Mouse (Mus musculus): ENCODE data around the gene Nptxr.

Gene Nptxr

DNA sequence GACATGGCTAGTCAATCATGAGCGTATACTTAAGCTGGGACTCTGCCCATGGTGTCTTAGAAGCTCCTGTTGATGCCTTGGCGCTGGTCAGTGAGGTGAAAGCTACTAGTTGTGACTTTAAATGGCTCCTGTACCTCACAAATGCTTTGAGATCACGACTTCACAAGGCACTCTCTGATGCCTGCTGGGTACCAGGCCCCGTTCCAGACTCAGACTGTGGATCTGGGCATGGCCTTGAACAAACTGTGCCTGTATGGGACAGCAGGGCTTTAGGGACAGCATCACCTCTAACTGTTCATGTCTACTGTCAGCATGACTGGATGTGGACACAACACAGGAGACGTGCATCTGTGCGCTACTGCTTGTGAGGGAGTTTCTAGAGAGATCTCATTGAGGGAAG, 13.7 kb downstream of the Nptxr start:
- DNase-seq (ENCODE audit: low read depth), result no peak

DNA sequence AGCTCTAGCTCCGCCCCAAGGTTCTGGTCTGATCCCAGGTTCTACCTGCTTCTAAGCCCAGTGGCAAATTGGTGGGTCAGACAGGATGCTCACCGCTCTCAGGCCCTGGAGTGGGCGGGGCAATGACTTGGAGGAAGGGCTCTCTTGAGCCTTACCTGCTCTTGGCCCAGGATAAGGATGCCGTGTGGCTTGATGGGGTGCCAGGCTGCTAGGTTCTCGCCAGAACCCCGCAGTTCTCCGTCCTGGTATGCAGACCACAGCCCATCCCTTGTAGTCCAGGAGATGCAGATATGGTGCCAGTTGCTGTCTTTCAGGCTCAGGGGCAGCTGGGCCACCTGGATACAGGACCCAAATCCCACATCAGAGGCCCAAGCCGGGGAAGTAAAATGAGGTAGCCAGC, 14.5 kb downstream of the Nptxr start:
- no peak for DNase-seq (ENCODE audit: low read depth)

DNA sequence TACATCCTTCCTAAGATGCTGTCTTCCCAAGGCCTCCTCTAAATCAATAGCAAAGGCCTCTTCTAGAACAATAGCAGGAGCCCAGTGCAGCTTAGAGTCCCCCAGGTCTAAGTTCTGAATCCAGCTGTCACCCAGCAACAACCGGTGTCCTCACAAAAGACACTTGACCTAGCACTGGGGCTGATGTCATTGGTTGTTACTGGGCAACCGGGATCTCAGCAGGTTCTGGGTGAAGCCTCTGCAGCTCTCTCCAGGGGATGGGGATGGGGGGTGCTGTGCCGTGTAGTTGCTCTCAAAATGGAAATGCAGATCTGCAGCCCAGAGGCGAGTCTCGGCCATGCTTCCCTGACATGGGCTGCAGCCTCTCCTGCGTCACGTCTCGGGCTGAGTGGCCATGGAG, 16.8 kb downstream of the Nptxr start:
- DNase-seq (ENCODE audit: low read depth), result no peak

DNA sequence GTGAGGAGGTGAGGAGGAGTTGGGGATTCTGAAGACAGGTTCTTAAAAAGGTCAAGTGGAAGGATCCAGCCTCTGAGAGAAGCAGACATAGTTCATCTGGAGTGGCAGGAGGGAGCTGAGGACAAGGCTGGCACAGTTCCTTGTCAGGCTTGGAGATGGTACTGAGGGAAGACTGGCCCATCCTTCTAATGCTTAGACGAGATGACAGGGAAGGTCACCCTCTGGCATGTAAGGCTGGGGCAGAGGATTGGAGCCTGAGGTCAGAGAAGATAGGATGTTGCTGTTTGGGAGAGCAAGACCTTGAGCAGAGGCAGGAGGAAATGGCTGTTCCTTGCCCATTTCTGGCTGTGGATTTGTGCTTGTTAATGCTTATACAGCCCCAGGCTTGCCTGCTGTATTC, 19.5 kb downstream of the Nptxr start:
- no peak for DNase-seq (ENCODE audit: low read depth)

DNA sequence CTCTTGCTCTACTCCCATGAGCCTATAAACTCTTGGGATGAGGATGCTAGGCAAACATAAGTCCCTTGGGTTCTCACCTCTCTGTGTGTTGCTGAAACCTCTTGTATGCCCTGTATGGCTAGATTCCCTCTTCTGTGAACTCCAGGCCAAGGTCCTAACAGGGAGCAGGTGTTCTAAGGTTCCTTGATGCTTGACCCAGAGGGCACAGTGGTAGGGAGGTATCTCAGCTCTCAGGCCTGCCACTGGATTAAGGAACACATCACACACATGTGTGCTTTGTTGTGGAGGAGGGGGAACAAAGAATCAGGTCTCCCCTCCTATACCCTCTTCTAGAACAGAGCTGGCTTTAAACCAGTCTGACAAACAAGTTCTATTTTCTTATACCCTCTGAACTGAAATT, 26.8 kb downstream of the Nptxr start, which contains the start of gene Dnal4:
Gene Dnal4, minus strand, starts transcription at position 101 of the 400 bp plus-strand sequence.
- DNase-seq (ENCODE audit: low read depth), result no peak

DNA sequence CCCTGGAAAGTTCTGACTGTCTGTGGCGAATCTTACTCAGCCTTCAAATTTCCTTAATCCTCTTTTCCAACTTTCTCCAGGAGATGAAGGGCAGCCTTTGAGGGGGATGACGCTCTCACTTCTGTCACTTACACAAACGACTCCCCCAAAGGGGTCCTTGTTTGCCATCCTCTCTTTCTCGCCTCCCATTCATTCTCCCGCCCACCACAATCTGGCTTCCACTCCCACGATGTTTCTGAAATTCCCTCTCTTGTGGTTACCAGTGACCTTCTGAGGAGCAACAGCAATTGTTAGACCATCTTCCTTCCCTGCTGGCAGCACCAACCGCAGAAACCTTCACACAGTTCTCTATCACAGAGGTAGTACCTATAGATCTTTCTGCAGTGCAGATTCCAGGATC, 28.9 kb downstream of the Nptxr start:
- DNase-seq (ENCODE audit: low read depth), result peak; percentile 10

DNA sequence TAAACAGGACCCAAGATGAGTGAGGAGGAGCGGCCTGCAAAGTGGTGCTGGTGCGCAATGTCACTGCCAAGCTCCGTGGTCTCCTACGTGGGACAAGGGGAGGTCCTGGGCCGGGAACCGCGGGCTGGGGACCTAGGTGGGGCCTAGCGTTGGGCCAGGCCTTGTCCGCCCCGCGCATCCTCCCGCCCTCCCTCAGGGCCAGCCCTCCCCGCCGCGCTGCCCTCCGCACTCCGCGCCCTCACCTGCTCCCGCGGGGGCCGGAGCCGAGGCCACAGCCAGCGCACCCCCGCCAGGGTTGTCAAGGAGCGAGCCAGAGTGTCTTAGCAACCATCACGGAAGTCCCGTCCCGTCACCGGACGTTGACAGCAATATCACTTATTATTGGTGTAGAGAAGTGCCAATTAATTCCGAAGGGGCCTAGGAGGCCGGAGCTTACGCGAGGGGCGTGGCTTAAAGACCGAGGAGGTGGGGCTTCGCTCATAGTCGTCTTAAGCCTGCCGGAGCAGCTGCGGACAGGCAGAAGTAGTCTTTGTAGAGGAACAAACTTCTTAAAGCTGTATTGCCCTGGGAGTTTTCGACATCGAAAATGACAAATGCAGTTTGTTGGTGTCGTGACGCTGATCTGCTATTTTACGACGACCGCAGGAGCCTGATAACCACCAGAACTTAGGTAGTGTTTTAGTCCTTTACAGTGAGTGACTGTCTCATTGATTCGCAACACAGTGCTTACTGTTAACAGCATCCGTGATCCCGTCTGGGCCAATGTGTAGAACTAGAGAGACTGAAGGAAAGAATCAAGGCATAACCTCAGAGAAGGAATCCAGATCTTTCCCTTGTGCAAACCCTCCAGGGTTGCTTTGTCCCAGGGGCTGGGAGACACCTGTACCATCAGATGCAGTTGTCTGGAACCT, 30.2 kb downstream of the Nptxr start:
- DNase-seq (ENCODE audit: low read depth), result peak; percentile 99

DNA sequence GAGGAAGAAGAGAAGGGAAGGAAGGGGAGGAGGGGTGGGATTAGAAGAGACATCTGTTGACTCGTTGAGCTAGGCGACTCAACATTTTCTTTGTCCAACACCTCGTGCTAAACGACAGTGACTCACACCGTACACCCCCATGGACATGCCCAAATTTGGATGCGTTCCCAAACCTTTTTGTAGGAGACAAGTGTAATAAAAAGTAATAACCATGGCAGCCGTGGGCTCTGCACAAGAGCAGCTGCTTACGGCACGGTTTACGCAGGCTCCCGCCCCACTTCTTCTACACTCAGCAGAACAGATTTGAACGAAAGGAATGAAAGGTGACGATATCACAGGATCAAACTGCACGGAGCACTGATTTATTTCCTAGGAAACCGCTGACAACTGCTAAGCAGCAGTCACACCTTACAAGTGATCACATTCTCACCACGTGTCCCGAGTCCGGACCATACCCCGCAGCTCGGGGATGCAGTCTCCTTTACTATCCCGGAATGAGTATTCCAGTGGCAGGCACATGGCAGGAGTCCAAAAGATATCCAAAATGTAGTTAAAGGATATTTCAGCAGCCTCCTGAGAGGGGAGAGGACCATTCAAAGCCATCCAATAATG, 33.8 kb downstream of the Nptxr start:
- DNase-seq (ENCODE audit: low read depth), result no peak

DNA sequence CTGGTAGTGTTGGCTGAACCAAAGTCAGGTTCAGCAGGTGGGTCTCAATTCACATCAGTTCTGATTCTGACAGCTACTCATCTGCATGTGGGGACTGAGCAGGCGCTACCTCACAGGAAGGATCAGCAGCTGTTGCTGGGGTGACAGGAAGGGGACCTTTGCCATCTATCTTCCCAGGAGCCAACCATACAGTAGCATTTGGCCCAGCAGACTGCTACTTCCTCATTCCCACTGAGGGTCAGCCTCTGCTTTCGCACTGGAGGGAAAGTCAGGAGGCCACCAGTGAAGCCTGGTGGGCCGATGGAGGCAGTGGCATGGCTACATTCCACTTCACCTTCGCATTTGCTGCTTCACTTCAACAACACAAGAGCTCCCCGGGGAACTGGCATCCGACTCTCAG, 36.3 kb downstream of the Nptxr start:
- DNase-seq (ENCODE audit: low read depth), result no peak

DNA sequence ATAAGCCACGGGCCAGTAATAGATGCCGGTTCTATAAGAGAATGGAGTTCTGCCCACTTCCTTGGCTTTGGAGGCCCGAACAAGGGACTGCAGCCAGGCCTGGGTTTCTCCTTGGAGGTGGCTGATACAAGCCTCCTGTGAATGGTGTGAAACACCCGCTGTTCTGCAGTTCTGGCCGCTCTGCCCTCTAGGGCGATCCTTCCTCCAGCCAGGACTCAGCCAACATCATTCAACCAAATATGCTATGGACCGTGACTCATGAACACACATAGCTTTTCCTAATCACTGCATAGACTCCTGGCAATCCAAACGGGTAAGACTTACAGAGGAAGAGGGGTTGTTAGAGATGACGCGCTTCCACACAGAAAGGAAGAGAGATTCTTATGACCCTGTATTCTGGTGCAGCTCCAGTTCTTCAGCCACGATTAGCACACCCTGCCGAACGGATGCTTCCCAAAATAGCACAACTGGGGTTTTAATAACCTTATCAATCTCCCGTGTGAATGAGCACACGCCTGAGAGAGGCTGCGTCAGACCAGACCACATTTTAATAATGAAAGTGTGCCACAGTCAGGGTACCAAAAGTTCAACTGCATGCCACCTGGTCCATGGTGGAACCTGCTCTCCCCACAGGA, 37.1 kb downstream of the Nptxr start:
- DNase-seq (ENCODE audit: low read depth), result no peak

DNA sequence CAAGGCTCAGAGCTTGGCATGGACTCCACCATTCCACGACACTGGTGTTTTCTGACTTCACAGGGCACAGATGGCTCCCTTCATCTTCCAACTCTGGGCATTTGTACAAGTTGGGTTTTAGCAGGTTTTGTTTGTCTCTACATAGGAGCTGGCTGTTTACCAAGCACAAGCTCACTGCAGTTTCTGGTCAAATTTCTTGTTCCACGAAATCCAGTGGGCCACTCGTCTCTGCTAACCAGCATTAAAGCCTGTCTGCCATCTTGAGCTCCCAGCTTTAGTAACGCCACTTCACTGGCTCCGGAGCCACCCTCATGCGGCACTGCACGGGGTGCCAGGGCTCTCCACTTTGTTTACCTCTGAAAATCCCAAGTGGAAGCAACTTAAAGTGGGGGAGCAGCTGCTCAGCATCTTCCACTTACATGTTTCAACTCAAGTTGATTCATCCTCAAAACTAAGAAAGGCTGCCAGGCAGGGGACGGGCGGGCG, 37.9 kb downstream of the Nptxr start:
- no peak for DNase-seq (ENCODE audit: low read depth)

DNA sequence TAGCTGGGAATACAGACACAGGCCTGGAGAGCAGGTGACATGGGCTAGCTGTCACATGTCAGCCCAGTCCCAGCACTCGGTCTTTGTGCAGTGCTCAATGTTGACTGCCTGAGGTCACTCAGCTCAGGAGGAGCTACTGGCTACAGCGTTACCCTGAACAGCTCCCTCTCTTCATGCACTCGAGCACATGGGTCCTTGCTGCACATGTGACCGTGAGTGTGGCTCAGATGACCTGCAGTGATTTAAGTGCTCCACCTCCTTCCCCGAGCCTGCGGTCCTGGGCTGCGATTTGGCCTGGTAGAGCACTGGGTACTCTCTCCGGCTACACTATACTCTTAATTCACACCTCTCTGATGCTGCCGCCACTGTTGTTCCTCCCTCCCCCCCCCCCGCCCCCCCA, 38.4 kb downstream of the Nptxr start:
- no peak for DNase-seq (ENCODE audit: low read depth)

DNA sequence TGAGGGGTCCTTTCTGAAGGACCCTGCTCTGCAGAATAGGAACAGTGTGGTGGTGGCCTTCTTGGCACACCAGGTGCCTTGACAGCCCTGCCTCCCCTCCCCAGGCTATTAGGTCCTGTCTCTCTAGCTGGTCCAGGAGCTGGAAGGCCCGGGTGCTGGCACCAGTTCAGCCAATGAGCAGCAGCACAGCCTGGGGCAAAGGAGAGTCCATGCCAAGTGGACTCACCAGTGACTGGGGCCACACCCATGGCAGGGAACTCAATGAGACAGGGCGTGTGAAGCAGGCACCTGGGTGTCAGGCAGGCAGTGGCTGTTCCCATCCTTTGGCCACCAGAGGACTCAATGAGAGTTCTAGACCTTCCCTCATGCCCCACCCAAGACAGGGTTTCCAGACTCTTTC, 39.2 kb downstream of the Nptxr start:
- DNase-seq (ENCODE audit: low read depth), result no peak

DNA sequence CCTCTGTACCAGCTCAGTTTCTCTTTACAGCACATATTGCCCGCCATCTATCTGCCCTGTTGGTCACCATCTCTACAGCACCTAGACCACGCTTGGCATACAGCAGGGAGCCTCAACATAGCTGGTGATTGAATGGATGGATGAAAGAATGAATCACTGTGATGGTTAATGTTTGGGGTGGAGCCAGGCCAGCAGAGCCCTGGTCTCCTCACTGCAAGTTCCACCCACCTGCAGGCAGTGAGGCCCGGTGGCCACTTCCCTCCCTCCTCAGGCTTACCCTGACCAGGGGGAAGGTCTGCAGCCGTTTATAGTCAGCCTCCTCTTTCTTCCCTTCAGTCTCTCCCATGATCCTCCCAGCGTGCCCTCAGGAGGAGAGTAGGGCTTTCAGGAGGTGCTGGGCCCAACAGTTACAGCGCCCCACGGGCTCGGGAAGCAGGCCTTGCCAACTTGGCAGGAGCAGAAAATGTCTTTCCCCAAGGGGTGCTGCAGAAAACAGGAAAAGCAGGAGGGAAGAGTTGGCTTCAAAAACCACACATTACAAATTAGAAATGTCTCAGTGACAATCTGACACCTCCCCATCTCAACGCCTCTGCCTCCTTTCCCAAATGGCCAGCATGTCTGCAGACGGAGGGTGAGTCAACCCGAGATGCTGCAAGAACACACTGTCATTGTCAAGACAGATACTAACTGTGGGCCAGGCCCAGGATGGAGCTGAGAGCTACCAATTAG, 39.9 kb downstream of the Nptxr start:
- no peak for DNase-seq (ENCODE audit: low read depth)

DNA sequence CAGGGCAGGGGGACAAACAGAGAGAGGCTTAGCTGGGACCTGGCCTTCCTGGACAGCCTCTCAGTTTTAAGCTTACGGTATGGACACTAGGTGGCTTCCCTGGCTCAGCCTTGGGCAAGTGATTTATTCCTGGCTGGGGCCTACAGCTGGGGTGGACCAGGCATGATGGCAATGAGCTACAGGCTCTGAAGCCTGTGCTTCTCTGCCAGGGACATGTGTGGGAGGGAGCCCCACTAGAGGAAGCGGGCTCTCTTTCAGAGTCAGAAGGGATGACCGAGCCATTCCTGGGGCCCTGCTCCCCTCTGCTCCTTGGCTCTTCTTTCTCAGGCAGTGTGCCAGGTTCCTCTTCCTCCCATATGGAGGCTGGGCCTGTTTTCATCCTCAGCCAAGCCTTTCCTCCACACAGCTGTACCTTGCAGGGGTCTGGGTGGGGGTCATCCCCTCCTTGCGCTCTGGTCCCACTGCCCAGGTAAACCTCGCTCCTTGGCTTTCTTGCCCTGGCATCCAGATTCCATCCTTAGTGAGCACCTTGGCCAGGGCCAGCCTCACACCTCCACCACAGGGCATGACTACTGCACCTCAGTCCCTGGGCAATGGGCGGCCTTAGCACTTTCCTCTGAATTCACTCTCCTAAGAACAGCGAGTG, 40.8 kb downstream of the Nptxr start:
- no peak for DNase-seq (ENCODE audit: low read depth)

DNA sequence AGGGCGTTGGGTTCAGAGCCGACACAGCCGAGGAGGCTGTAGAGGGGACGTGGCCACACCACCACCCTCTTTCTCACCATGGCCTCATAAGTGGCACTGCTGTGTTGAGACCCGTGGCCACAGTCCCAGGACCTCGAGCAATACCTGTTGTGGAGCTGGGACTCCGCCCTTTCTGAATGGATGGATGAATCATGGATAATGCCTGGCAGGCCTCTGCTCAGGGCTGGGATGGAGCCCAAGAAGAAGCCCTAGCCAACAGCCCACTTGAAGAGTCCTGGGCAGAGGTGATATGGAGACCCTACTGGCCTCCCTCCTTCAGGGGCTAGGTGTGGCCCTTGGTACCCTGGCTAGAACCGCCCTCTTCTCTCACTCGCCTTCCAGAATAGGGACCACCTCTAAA, 41.6 kb downstream of the Nptxr start:
- no peak for DNase-seq (ENCODE audit: low read depth)

DNA sequence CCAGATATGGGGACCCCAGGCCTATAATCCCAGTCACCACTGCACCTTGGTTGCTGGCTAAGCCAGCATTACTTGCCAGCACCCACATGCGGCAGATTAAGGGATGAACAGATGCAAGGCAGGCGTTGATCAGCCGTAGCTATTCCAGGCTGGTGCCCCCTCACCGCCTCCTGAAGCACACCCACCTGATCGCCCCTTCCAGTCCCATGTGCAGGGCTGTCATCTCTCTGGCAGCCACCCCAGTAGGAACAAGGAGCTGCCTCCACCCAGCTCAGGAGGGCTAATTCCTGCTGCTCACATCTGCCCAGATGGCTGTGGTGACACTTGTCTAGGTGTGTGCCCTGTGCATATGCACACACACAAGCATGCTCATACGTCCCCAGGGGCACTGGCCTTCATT, 43.6 kb downstream of the Nptxr start:
- no peak for DNase-seq (ENCODE audit: low read depth)

DNA sequence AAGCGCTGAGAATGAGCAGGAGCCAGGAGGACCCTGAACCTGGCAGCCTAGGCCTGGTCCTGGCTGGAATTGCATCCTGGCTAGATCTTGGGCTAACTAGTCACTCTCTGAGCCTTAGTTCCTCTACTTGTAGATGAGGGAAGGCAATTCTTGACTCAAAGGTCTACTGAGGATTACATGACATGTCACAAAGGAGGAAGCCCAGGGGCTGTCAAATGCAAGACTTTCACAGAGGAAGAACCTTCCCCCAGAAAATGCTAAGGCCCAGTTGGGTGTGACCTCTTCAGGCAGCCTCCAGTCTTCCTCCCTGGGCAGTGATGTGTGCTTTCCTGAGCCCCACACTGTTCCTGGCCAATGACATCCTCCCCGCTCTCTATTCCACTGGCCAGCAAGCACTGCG, 47.4 kb downstream of the Nptxr start:
- no peak for DNase-seq (ENCODE audit: low read depth)

DNA sequence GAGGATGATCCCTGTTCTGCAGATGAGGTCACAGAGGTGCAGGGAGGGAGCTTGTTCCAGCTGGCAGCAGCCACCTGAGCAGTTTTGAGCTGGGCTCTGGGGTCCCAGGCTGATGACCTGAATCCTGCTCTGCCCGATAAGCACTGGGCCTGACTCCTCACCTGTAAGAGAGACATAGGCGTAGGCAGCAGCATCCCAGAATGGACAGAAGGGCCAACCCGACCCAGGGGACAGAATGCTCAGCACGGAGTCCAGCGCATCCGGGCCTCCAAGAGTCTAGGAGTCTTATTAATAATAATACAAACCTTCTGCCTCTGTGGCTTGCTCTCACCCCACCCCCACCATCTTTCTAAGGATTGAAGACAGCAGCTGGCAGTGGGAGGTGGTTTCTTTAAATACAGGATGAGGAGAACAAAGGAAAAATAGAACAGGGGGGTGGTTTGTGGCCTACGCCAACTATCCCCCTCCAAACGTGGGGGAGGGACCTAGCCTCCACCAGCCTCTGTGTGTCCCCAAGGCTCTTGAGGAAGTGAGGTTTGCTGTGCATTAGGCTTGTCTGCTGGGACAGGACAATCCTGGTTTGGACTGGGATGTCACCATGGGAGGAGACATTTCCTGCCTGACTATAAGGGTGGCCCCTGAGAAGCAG, 48.5 kb downstream of the Nptxr start:
- DNase-seq (ENCODE audit: low read depth), result no peak

DNA sequence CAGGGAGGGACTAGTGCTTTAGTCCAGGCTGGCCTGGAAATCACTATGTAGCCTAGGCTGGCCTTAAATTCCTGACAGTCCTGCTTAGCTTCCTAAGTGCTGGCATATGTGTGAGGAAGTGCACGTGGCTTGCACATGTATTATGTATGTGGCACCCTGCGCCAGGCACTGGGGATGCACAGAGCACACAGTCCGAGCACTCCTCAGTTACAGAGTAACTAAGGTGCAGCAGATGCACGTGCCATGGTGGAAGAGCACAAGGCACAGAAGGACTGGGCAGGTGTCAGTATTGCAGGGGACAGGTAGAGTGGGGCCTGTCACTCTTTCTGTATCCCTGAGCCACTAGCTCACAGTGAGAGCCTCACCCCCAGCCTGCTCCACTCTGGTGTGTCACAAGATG, 49.4 kb downstream of the Nptxr start:
- no peak for DNase-seq (ENCODE audit: low read depth)

DNA sequence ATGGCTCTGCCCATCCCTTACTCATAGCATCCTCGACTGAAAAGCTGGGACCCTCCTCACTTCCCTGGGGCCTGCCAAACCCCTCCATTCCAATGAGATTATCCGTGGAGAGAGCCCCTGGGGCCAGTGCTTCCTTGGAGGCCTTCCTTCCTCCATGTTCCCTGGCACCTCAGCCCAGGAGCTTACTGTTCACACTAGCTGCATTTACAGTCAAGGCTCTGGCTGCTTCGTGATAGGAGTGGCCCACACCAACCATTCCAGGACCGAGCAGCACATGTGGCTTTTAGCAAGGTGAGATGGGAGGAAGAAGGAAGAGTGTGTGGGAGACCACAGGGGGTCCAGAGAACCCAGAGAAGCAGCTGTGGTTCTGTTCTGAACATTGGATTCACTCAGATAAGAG, 50.7 kb downstream of the Nptxr start:
- DNase-seq (ENCODE audit: low read depth), result no peak

DNA sequence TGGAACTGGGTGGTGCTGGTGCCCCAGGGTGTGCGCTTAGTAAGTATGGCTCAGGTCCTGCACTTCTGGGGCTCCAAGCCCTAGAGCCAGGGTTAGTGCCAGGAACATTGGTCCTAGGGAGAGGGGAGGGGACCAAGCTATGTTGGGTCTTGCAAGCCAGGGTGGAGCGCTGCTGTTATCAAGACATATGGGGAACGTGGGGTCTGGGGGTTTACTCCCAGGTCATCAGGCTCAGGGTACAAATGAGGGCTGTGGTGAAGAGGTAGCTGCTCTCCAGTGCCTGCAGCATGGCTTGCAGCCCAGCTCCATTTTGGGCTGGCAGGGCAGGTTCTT, 51.2 kb downstream of the Nptxr start:
- DNase-seq (ENCODE audit: low read depth), result no peak

All from induced T-regulatory cell, adult 2 months (primary cell).